Mouse (Mus musculus): ENCODE measurements at regions not wholly inside any gene's neighbourhood (a gene's known extent, or its start where the extent isn't known, plus 50 kb on each side); places are given as distances from the start of the nearest gene placed in this dataset.
A peak's percentile ranks its signal among the peaks of the same experiment; 100 is the strongest.
"Not testable (repeated sequence)": the region's sequence is repeated elsewhere in the genome, so short reads cannot be mapped to it uniquely, and the experiment has no call there.

DNA sequence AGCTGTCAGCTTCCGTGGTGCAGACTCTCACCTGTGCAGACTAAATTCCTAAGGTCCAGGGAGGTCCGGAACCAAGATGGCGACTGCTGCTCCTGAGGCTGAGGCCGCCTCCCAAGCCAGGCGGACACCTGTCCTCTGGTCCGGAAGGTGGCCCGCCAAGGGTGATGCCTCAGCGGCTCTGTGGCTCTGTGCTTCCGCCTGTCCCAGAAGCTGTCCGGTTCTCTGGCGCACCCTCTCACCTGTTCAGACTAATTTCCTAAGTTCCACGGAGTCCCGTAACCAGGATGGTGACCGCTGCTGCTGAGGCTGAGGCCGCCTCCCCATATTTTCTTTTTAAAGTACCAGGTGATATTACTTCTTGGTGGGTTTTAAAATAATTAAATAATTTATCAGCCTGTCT is 65.4 kb upstream of the B3galnt2 start:
- ATAC-seq (ENCODE audit: low FRiP score), result peak; percentile 62
- H3K27me3 ChIP-seq (ENCODE audit: insufficient read depth, low read length); H3K9ac ChIP-seq (replicated peaks; ENCODE audit: low read length, poor library complexity, severe bottlenecking); H3K9me3 ChIP-seq (ENCODE audit: low read length); DNase-seq (ENCODE audit: low spot score); H3K4me1 ChIP-seq (ENCODE audit: insufficient read depth, low read length); H3K27ac ChIP-seq (ENCODE audit: low read depth, low read length); H3K4me3 ChIP-seq (ENCODE audit: low read depth, low read length); H3K36me3 ChIP-seq (ENCODE audit: insufficient read depth, low read length); H3K4me2 ChIP-seq (ENCODE audit: low read depth, low read length, poor library complexity, severe bottlenecking): not testable (repeated sequence)
- 87% methylated on average over 15 of the region's 15 CpGs for WGBS

DNA sequence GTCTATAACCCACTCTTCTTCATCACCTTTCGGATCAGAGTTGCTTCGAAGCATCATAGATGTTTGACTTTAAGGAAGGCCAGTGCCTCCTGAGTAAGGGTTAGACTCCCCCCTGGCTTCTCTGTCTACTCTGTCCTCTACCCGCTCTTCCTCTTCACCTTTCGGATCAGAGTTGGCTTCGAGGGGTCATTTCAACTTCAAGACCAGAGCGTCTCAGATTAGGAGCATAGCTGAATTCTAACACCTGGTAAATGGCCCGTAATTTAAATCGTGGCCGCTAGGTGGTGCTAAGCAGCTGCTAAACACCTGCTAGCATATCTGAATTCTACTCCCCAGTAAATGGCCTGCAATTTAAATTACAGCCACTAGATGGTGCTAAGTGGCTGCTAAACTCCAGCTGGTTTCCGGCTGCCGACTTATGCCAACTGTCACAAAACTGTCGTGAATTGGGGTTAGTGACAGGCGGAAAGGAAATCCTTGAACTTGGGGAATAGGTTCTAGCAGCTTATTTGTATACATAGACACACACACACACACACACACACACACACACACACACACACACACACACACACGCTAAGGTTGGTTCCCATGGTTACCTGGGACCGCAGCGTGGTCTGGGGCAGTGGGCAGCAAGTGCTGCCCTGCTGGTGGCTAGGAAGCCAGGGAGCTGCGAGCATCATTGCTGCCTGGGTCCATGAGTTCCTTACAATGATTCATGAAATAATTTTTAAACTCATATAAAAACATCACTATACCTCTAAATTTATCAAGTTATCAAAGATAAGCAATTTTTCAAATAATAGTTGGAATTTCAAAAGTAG is 64.8 kb upstream of the B3galnt2 start:
- TF ChIP-seq CTCF (IDR thresholded peaks at IDR 0.05), result peak; percentile 100
- Histone ChIP-seq H3K4me3 (ENCODE audit: low read depth, low read length) (peak overlapping the region; percentile 38), H3K27ac (ENCODE audit: low read depth, low read length) (no peak overlapping the region), H3K27me3 (ENCODE audit: insufficient read depth, low read length) (no peaks in the 10 kb centered on the region), H3K9ac (replicated peaks; ENCODE audit: low read length, poor library complexity, severe bottlenecking) (no peak overlapping the region), H3K4me1 (ENCODE audit: insufficient read depth, low read length) (no peaks in the 10 kb centered on the region), H3K4me2 (ENCODE audit: low read depth, low read length, poor library complexity, severe bottlenecking) (peak overlapping the region; percentile 48), H3K9me3 (ENCODE audit: low read length) (no peaks in the 10 kb centered on the region), H3K36me3 (ENCODE audit: insufficient read depth, low read length) (no peaks in the 10 kb centered on the region)
- ATAC-seq (ENCODE audit: low FRiP score) (peak; percentile 94), DNase-seq (ENCODE audit: low spot score) (peak; percentile 100)
- 17% methylated on average over 17 of the region's 17 CpGs for WGBS

DNA sequence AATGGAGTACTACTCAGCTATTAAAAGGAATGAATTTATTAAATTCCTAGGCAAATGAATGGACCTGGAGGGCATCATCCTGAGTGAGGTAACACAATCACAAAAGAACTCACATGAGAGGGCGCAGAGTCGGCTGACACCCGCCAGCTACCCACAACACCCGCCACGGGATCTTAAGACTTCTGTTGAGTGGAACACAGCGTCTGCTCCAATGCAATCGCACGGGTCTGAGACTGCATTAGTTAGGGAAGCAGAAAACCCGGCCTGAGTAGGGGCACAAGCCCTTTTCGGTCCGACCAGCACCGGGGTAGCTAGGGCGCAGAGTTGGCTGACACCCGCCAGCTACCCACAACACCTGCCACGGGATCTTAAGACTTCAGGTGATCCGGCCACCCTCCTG is 52.1 kb upstream of the B3galnt2 start:
- WGBS, result 94% methylated on average over 16 of the region's 16 CpGs
- not testable (repeated sequence) for H3K27ac ChIP-seq (ENCODE audit: low read depth, low read length); ATAC-seq (ENCODE audit: low FRiP score); H3K27me3 ChIP-seq (ENCODE audit: insufficient read depth, low read length); H3K9ac ChIP-seq (replicated peaks; ENCODE audit: low read length, poor library complexity, severe bottlenecking); H3K4me2 ChIP-seq (ENCODE audit: low read depth, low read length, poor library complexity, severe bottlenecking); H3K9me3 ChIP-seq (ENCODE audit: low read length); H3K4me3 ChIP-seq (ENCODE audit: low read depth, low read length); H3K36me3 ChIP-seq (ENCODE audit: insufficient read depth, low read length); H3K4me1 ChIP-seq (ENCODE audit: insufficient read depth, low read length); DNase-seq (ENCODE audit: low spot score)

Data from midbrain, postnatal 0 days (tissue).